Mouse (Mus musculus) neural tube, embryonic 11.5 days (tissue): Measurements from ENCODE around the gene Slc44a5. TPM values are rescaled to one million over a fixed set of nuclear protein-coding genes. Genes with fewer than 3 reads are reported as not detected.
A peak's percentile ranks its signal among the peaks of the same experiment; 100 is the strongest.

Source experiments
- ATAC-seq: fragments of 200-750 bp; cut with Nextera tagmentation; 2 replicates; pipeline ENCODE4 v1.8.0; 2017; ENCODE audit warnings: moderate number of reproducible peaks, mild to moderate bottlenecking, moderate TSS enrichment, moderate library complexity; ENCODE audit not compliant: insufficient read depth, low FRiP score, low TSS enrichment
- DNase-seq: peaks from one replicate; pipeline ENCODE4 v3.0.0-alpha.2; 2015; ENCODE audit warnings: low spot score
- H3K27ac ChIP-seq: fragments of 300-500 bp; sonication (generic); 2 replicates; pipeline ENCODE4 v1.5.1; 2014; ENCODE audit warnings: low read depth, mild to moderate bottlenecking, low read length
- H3K27me3 ChIP-seq: fragments of 300-500 bp; sonication (generic); 2 replicates; pipeline ENCODE4 v1.6.1; 2014; ENCODE audit warnings: mild to moderate bottlenecking, low read length, mixed read lengths; ENCODE audit not compliant: control insufficient read depth, insufficient read depth
- H3K36me3 ChIP-seq: fragments of 300-500 bp; sonication (generic); 2 replicates; pipeline ENCODE4 v1.6.1; 2014; ENCODE audit warnings: mild to moderate bottlenecking, low read length, moderate library complexity, mixed read lengths; ENCODE audit not compliant: control insufficient read depth, insufficient read depth
- H3K4me1 ChIP-seq: fragments of 300-500 bp; sonication (generic); 2 replicates; pipeline ENCODE4 v1.6.1; 2014; ENCODE audit warnings: low read length, mixed read lengths; ENCODE audit not compliant: control insufficient read depth, insufficient read depth
- H3K4me2 ChIP-seq: fragments of 300-500 bp; sonication (generic); 2 replicates; pipeline ENCODE4 v1.6.1; 2014; ENCODE audit warnings: low read depth, mild to moderate bottlenecking, moderate library complexity
- H3K4me3 ChIP-seq: fragments of 300-500 bp; sonication (generic); 2 replicates; pipeline ENCODE4 v1.5.1; 2014; ENCODE audit warnings: low read depth, low read length
- H3K9ac ChIP-seq: fragments of 300-500 bp; sonication (generic); 2 replicates; pipeline ENCODE4 v1.6.1; 2014; ENCODE audit warnings: mild to moderate bottlenecking, low read length
- H3K9me3 ChIP-seq: fragments of 300-500 bp; sonication (generic); 2 replicates; pipeline ENCODE4 v1.6.1; 2016; ENCODE audit warnings: low read length; ENCODE audit not compliant: control insufficient read depth
- WGBS: fragments of 180-500 bp; shearing (Covaris S2); extraction: QIAGEN DNeasy Blood & Tissue Kit; methylation state at CpG from one replicate; pipeline ENCODE4 v1.1.7; 2014; 5-methylcytosine and 5-hydroxymethylcytosine counted together
- polyA plus RNA-seq: library from polyadenylated mRNA; unstranded; fragments of >200 nt; fragmentation: Nextera tagmentation; extraction: Ambion mirVana; gene quantifications from 2 replicates; pipeline ENCODE4 v1.2.1, GENCODE M21; 2014

The Slc44a5 gene
- polyA plus RNA-seq, 1 experiment from 2014 or later: 3.7 TPM

DNA sequence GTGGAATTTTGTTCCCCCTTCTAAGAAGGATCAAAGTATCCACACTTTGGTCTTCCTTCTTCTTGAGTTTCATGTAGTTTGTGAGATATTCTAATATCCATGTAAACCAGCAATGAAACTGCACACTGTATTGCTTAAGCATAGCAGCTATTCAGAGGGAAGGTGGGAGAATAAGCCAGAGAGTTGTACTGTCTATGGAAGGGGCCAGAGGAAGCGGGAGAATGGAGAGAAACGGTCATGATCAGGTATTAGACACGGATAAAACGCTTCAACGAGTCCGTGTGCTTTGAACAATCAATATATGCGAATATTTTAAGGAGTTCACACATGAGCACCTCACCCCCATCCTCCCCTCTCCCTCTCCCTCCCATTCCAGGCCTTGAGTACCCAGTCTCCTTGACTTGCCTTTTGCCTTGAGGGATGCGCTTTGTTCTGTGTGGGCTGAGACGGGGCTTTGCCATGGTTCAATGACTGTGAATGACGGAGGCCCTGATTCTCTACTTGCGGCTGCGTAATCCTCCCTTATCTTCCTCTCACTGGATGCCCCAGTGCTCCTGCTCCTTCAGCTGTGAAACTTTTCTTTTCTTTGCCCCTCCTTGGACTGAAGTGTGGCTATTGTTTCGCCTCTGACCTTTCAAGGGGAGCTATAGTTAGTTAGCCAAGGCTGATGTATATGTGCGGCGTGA, 151.8 kb downstream of the Slc44a5 start:
- Histone ChIP-seq H3K4me2 (no peak overlapping the region), H3K4me1 (peaks cover 10% of the 10 kb centered on the region), H3K36me3 (no peaks in the 10 kb centered on the region), H3K9ac (no peak overlapping the region), H3K27me3 (no peaks in the 10 kb centered on the region), H3K4me3 (no peak overlapping the region), H3K9me3 (no peaks in the 10 kb centered on the region), H3K27ac (no peak overlapping the region)
- DNase-seq: peak; percentile 46
- peak; percentile 84 for ATAC-seq
- WGBS: 42% methylated on average over 15 of the region's 15 CpGs

DNA sequence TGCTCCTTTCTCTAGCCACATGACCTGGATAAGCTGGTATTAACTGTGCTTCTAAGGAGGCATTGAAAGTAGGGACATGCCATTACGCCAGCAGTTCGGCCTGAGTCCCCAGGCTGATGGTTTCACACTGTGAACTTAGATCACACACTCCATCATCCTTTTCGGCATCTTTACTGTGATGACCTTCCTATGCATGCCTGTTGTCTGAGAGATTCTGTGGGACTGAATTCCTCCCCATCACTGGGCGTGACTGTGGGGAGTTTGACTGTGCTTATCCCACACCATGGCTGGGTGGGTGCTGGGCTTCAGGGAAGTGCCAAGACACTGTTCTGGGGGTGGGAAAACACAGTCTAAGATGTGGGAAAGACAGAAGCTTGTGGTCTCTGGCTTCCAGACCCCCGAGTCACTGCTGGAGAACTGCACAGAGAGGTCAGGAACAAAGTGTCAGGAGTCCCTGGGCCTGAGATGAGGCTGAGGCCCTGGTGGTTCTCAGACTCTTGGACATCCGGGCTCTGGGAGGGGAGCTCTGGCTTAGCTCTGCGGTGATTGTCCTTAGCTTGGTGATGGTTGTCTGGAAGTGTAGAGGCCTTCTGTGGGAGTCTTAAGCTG, 152.6 kb downstream of the Slc44a5 start:
- Histone ChIP-seq H3K4me1 (peaks cover 10% of the 10 kb centered on the region), H3K27ac (no peak overlapping the region), H3K9me3 (no peaks in the 10 kb centered on the region), H3K36me3 (no peaks in the 10 kb centered on the region), H3K4me2 (no peak overlapping the region), H3K27me3 (no peaks in the 10 kb centered on the region), H3K4me3 (no peak overlapping the region), H3K9ac (no peak overlapping the region)
- DNase-seq (no peak), ATAC-seq (0 out of 2 replicates have a peak, but pooled peaks have one; percentile 7)
- 54% methylated on average over 7 of the region's 7 CpGs for WGBS

DNA sequence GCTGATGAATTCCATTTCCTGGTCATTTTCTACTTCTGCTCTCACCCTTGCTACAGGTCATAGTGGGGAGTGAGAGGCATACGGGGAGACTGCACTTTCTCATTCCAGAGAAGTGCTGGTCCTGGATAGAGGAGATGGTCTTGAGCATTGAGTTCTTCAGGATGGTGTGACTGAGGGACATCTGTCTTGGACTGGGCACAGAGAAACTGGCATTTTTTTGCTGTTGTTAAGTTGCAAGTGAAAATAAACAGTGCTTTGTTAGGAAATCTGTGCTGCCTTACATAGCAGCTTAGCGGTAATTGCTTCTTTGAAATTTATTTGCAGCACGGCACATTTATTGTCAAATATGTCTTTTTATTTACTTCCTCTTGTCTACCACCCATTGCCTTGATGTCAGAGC, 154.0 kb downstream of the Slc44a5 start:
- no peaks in the 10 kb centered on the region for H3K27me3 ChIP-seq
- DNase-seq: no peak

DNA sequence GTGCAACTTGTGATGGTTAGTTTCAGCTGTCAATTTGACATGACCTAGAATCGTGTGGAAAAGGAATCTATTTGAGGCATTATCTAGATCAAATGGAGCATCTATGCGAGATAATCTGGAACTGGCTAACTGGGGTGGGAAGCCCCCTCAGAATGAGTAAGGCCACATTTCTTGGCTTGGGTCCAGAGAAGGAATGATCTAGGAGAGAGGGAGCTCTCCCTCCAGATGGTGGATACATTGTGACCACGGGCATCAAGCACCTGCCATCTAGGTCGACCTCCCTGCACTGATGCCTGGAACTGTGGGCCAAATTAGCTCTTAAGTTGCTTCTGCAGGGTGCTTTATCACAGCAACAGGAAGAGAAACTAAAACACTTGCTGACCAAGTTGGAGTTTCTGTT, 155.8 kb downstream of the Slc44a5 start:
- Histone ChIP-seq H3K27ac (no peak overlapping the region), H3K4me2 (no peak overlapping the region), H3K4me1 (peaks cover 10% of the 10 kb centered on the region), H3K9me3 (no peaks in the 10 kb centered on the region), H3K27me3 (no peaks in the 10 kb centered on the region), H3K36me3 (no peaks in the 10 kb centered on the region), H3K4me3 (no peak overlapping the region), H3K9ac (no peak overlapping the region)
- 77% methylated on average over 4 of the region's 4 CpGs for WGBS
- ATAC-seq (no peak), DNase-seq (no peak)

More for the DNA sequence above, 154.0 kb downstream of the Slc44a5 start:
- WGBS: 92% methylated on average over 3 of the region's 3 CpGs
- Histone ChIP-seq H3K9ac (no peak overlapping the region), H3K9me3 (no peaks in the 10 kb centered on the region), H3K27ac (no peak overlapping the region), H3K36me3 (no peaks in the 10 kb centered on the region), H3K4me3 (no peak overlapping the region), H3K4me1 (peaks cover 10% of the 10 kb centered on the region), H3K4me2 (no peak overlapping the region)
- no peak for ATAC-seq

DNA sequence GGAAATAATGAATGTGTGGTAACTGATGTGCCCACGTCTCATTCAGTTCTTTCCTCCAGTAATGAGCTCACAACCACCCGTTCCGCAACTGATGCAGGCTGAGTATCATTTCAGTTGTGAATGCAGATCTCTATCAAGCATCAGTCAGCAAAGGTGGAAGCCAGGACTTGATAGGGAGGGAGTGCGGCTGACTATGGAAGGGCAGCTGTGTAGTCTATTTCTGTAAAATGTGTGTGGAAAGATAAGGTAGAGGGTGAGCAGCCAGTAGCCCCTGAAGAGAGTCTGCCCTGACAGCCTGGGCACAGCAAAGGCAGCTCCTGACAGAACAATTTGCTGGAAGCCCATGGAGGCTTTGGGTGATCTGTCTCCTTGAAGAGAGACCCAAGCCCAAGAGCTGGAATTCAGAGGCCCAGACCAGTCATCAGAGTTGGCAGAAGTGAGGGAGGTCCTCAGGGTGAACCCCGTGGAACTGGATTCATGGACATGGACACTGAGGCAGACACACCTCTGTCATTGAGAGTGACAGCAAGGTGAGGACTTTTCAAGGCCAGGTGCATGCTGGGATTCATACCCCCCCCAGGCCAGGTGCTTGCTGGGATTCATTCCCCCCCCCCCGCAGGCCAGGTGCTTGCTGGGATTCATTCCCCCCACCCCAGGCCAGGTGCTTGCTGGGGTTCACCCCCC, 157.3 kb downstream of the Slc44a5 start:
- 90% methylated on average over 5 of the region's 6 CpGs for WGBS
- no peak overlapping the region for H3K27ac ChIP-seq
- no peaks in the 10 kb centered on the region for H3K27me3 ChIP-seq
- ATAC-seq: no peak
- H3K4me2 ChIP-seq: no peak overlapping the region
- no peaks in the 10 kb centered on the region for H3K36me3 ChIP-seq
- no peak overlapping the region for H3K4me3 ChIP-seq
- H3K9ac ChIP-seq: no peak overlapping the region
- no peaks in the 10 kb centered on the region for H3K9me3 ChIP-seq
- H3K4me1 ChIP-seq: peaks cover 6% of the 10 kb centered on the region
- DNase-seq: no peak

DNA sequence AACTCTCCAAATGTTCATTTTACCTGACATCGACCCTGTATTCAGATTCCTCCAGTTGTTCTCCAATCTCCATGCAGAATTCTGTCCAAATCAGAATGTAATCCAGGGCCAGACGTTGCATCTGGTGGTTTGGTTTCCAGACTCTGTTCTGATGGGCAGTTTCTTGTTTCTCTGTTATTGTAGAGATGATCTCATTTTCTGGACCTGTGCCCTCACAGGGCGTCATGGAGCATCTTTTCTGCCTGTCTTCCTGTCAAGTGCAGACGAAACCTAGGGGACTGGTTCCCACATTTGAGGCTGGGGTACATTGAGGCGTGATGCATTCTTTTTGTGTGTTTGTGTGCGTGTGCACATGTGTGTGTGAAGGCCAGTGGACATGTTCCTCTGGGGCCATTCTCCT, 160.8 kb downstream of the Slc44a5 start:
- no peak overlapping the region for H3K9ac ChIP-seq
- no peaks in the 10 kb centered on the region for H3K36me3 ChIP-seq
- no peaks in the 10 kb centered on the region for H3K4me1 ChIP-seq
- no peak overlapping the region for H3K4me2 ChIP-seq
- no peak overlapping the region for H3K27ac ChIP-seq
- no peaks in the 10 kb centered on the region for H3K27me3 ChIP-seq
- WGBS: 89% methylated on average over 6 of the region's 6 CpGs
- no peaks in the 10 kb centered on the region for H3K9me3 ChIP-seq
- DNase-seq: no peak
- H3K4me3 ChIP-seq: no peak overlapping the region
- no peak for ATAC-seq

DNA sequence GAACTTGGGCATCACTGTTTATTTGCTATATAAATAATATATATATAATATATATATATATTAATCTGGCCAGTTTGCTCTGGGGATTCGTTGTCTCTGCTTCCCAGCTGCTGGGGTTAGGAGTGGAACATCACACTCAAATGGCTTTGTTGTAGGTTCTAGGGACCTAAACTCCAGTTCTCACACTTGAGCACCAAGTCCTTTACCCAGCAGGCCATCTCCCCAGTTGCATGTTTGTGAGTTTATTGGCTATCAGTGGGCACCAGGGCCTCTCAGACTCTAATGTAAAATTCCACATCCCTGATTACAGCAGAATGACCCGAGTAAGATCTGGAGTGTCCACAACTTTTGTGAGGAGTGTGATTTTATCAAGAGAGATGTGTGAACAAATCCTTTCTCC, 161.5 kb downstream of the Slc44a5 start:
- Histone ChIP-seq H3K4me1 (no peaks in the 10 kb centered on the region), H3K4me2 (no peak overlapping the region), H3K36me3 (no peaks in the 10 kb centered on the region), H3K9me3 (no peaks in the 10 kb centered on the region), H3K27me3 (no peaks in the 10 kb centered on the region), H3K9ac (no peak overlapping the region), H3K4me3 (no peak overlapping the region), H3K27ac (no peak overlapping the region)
- DNase-seq (no peak), ATAC-seq (no peak)
- 92% methylated on average over 2 of the region's 2 CpGs for WGBS

DNA sequence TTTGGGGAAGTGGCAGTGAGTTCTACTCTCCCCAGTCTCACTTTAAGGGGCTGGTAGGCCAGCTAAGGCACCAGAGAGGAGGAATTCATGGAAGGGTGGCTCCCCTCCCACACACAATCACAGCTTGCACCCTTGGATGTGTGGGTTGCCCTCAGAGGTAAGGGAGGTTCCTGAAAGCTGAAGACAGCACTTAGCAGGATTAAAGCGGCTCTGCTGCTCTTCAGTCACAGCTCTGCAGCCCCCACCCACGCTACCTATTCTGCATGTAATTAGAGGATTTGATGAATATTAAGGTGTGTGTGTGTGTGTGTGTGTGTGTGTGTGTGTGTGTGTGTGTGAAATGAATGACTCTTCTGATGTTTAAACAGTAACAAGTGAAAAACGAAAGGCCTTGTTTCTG, 163.3 kb downstream of the Slc44a5 start:
- no peak overlapping the region for H3K27ac ChIP-seq
- 85% methylated on average over 3 of the region's 3 CpGs for WGBS
- no peak overlapping the region for H3K9ac ChIP-seq
- DNase-seq: no peak
- no peak overlapping the region for H3K4me3 ChIP-seq
- H3K4me2 ChIP-seq: no peak overlapping the region
- no peaks in the 10 kb centered on the region for H3K36me3 ChIP-seq
- no peaks in the 10 kb centered on the region for H3K9me3 ChIP-seq
- H3K4me1 ChIP-seq: no peaks in the 10 kb centered on the region
- no peak for ATAC-seq
- no peaks in the 10 kb centered on the region for H3K27me3 ChIP-seq

DNA sequence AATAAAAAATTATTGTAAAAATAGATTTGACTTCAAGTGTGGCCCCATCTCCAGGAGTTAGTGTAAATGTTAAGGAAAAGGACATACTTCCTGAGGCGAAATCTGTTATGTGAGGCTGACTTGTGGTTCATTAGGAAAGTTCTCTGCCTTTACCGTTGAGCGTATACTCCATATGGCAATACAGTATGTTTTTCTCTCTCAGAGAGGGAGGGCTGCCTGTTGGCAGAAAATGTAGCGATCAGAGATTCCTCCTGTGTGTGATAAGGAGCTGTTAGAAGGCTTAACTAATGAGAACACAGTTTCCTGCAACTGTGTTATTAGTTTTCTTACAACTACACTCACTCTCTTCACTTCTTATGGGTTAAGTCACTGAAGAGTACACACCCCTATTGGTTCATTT, 168.1 kb downstream of the Slc44a5 start:
- Histone ChIP-seq H3K36me3 (no peaks in the 10 kb centered on the region), H3K4me1 (no peaks in the 10 kb centered on the region), H3K4me2 (no peak overlapping the region), H3K9ac (no peak overlapping the region), H3K9me3 (no peaks in the 10 kb centered on the region), H3K4me3 (no peak overlapping the region), H3K27me3 (no peaks in the 10 kb centered on the region), H3K27ac (no peak overlapping the region)
- WGBS: 86% methylated on average over 4 of the region's 4 CpGs
- ATAC-seq (no peak), DNase-seq (no peak)
